Mouse (Mus musculus): ENCODE data around the gene Ccdc102a.

Gene Ccdc102a

GRCm38 (mm10) chr8:94917352-94917751 lies 546 bp downstream of the Ccdc102a start:
- DNase-seq: peak; percentile 88

GRCm38 (mm10) chr8:94916960-94917324 lies 956 bp downstream of the Ccdc102a start:
- no peak for DNase-seq

- DNase-seq: no peak
These were observed 1.5 kb downstream of the Ccdc102a start for GRCm38 (mm10) chr8:94916311-94916959.

GRCm38 (mm10) chr8:94914701-94915101 lies 3.2 kb downstream of the Ccdc102a start:
- no peak for DNase-seq

DNA sequence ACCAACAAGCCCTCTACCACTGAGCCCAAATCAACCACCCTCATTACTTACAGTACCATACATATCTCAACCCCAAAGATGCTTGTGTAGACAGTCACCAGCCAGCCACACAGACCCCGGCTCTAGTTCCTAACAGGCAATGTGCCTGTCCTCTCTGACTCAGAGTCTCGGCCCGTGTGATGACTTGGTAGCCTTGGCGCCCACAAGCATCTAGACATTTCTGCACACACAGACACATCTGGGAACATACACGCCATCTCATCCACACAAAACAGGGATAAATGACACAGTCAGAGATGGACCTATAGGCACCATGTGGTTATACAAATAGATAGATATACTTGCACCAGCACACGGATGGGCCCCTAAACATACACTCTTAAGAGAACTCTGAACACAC lies 3.6 kb downstream of the Ccdc102a start:
- DNase-seq: no peak

GRCm38 (mm10) chr8:94913061-94913660 lies 4.7 kb downstream of the Ccdc102a start:
- DNase-seq: peak; percentile 38

GRCm38 (mm10) chr8:94908847-94909246 lies 9.1 kb downstream of the Ccdc102a start:
- DNase-seq: peak; percentile 79

DNA sequence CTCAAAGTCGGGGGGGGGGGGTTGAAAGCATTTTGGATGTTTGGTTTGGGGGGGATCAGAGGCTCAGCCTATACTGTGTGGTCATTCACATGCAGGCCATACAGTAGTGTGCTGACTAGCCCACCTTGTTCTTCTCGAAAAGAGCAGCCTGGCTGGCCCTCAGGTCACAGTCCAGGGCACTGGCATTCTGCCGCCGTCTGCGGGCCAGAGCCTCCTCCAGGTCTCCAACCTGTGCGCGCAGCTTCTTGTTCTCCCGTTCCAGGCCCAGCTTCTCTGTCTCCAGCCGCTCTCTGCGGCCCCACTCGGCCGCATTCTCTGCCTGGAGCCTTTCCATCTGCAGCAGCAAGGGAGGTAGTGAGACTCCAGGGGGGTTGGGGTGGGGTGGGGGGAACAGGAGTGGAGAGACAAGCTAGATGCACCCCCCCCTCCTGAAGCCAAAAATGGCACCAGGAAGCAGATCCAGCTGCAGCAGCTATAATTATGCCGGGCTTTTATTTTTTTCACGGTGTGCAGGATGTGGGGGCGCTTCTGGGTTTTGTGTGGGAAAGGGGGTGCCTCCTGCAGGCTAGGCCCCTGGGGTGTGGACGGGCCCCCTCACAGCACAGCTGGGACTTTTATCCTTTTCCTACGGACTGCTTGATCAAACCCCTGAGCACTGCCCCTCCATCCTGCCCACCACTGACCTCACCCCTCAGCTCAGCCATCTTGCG lies 10.2 kb downstream of the Ccdc102a start:
- DNase-seq: no peak

- no peak for DNase-seq
These were observed 13.3 kb downstream of the Ccdc102a start for GRCm38 (mm10) chr8:94904450-94905175.

DNA sequence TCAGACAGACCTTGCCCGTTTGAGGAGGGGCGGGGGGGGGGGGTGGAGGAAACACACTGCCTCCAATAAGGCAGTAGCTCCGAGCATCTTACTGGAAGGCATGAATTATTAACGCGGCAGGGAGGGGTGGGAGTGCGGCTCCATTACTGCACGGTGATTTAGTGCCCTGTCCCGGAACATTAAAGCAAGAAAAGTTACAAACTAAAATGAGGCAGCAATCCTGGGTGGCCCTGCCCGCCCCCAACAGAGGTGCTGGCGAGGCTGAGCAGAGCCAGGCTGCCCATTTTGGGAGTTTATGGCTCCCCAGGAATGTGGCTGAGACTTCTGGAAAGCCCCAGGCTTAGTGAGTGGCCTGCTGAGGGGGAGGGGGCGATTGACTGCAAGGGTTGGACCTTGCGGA lies 14.2 kb downstream of the Ccdc102a start:
- DNase-seq: no peak

DNA sequence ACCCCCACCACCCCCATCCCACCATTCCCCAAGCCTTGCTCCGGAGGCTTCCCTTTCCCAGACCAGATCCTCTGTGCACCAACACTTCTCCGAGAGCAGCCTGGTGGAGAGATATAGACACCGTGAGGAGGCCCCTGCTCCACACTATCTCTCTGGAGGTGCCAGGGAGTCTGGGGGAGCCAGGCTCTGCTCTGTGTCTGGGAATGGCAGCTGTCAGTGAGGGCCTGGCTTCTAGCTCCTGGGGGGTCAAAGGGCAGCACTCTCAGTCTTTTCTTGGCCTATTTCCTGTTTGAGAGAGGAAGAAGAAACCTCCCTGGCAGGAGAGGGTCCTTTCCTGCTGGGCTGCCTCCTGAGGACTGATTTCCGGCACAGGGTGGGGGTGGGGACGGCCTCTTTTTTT lies 16.9 kb downstream of the Ccdc102a start:
- DNase-seq: no peak

DNA sequence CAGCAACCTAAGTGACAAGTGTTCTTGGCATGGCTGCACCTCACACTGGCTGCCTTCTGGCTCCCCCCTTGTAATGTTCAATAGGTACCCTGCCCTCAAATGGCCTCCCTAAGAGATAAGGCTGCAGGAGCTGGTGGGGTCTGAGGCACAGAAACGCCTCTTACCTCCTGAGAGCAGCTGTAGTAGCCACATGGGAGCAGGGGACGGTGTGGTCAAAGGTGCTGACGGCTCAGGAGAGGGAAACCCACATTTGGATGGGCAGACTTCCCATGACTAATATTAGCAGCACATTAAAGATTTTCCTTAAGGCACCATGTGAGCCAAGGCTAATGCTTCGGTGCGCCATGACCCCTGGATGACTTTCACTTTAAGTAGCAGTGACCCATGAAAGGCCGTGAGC lies 17.3 kb downstream of the Ccdc102a start:
- DNase-seq: no peak

GRCm38 (mm10) chr8:94899262-94899661 lies 18.6 kb downstream of the Ccdc102a start:
- no peak for DNase-seq

DNA sequence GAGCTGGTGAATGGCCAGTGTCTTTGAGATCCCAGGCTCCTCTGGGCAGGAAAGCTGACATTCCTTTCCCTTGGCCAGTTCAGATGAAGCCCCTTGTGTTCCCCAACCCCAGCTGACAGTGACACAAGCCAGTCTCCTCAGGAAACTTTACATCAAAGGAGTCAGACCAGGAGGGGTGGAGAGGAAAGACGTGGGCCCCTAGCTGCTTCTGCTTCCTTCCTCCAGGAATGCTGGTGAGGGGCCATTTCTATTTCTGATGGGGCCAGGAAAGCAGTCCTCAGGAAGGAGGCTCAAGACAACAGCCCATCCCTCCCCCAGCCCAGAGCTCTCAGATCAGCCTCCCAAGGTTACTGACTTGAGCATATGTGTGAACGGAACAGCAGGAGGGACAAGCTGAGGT lies 25.0 kb downstream of the Ccdc102a start:
- no peak for DNase-seq

- DNase-seq: no peak
These were observed 29.4 kb downstream of the Ccdc102a start for GRCm38 (mm10) chr8:94888383-94889036.

GRCm38 (mm10) chr8:94880742-94881141 lies 37.2 kb downstream of the Ccdc102a start:
- DNase-seq: no peak

GRCm38 (mm10) chr8:94876820-94877219 lies 41.1 kb downstream of the Ccdc102a start:
- DNase-seq: no peak

- DNase-seq: peak; percentile 91
These were observed 41.6 kb downstream of the Ccdc102a start, which contains the start of gene Dok4 for GRCm38 (mm10) chr8:94876197-94876730. Gene Dok4, minus strand, starts transcription at chr8:94876330.

GRCm38 (mm10) chr8:94875871-94876150 lies 42.1 kb downstream of the Ccdc102a start:
- no peak for DNase-seq

DNA sequence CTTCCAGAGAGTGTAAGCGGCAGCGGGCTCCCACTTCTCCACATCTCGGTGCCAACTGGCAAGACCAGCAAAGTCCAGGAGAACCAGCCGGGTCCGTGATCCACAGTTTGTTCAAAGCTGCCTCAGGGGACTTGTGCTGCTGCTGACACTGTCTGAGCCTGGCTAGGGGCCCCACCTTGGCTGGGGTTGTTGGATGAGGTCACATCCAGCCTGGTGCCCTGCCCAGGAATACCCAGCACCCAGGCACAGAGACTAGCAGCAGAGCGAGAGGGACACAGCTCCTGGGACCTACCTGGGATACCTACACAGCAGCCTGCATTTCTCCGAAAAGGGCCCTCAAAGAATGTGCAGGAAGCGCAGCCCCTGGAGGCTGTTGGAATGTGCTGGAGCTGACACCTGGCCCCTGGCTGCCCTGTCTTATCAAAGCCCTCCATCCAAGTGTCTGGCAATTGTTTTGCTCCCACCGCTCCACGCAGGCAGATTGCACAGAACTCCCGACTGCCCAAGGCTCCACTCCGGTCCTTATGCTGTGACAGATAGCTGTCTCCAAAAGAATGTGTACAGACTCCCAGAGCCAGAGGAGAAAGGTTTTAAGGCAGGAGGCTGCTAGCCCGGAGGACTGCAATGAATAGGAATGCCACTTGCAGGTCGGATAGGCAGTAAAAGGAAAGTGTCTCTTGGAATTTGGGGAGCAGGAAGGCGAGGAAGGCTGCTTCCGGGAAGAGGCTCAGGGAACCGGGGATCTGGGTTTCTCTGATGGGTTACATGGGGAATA lies 42.6 kb downstream of the Ccdc102a start:
- DNase-seq: no peak

DNA sequence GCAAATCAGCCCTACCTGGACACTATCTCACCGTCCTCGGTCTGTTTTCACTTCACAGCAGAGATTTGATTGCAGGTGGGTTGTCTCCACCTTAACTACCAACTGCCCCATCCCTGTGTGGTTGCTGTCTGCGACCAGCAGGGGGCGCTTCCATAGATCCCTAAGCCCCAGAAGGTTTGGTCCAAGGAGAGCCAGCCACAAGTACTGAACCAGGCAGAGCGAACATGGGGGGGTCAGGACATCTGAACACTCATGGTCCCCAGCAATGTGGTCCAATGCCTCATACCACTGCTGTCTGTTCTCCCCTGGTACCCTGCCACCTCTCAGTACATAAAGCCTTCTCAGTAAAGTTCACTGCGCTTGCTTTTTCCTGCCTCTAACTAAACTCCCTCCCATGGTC lies 43.5 kb downstream of the Ccdc102a start:
- DNase-seq: peak; percentile 72

- DNase-seq: no peak
These were observed 45.3 kb downstream of the Ccdc102a start for GRCm38 (mm10) chr8:94872576-94872975.
